Mouse (Mus musculus) neural tube, embryonic 11.5 days (tissue): ENCODE results near the gene Hoxa9. TPM values are rescaled to one million over a fixed set of nuclear protein-coding genes. Genes with fewer than 3 reads are reported as not detected.

Experiments
- ATAC-seq: fragments of 200-750 bp; cut with Nextera tagmentation; 2 replicates; pipeline ENCODE4 v1.8.0; 2017; ENCODE audit warnings: moderate number of reproducible peaks, mild to moderate bottlenecking, moderate TSS enrichment, moderate library complexity; ENCODE audit not compliant: insufficient read depth, low FRiP score, low TSS enrichment
- DNase-seq: peaks from one replicate; pipeline ENCODE4 v3.0.0-alpha.2; 2015; ENCODE audit warnings: low spot score
- H3K27ac ChIP-seq: fragments of 300-500 bp; sonication (generic); 2 replicates; pipeline ENCODE4 v1.5.1; 2014; ENCODE audit warnings: low read depth, mild to moderate bottlenecking, low read length
- H3K27me3 ChIP-seq: fragments of 300-500 bp; sonication (generic); 2 replicates; pipeline ENCODE4 v1.6.1; 2014; ENCODE audit warnings: mild to moderate bottlenecking, low read length, mixed read lengths; ENCODE audit not compliant: control insufficient read depth, insufficient read depth
- H3K36me3 ChIP-seq: fragments of 300-500 bp; sonication (generic); 2 replicates; pipeline ENCODE4 v1.6.1; 2014; ENCODE audit warnings: mild to moderate bottlenecking, low read length, moderate library complexity, mixed read lengths; ENCODE audit not compliant: control insufficient read depth, insufficient read depth
- H3K4me1 ChIP-seq: fragments of 300-500 bp; sonication (generic); 2 replicates; pipeline ENCODE4 v1.6.1; 2014; ENCODE audit warnings: low read length, mixed read lengths; ENCODE audit not compliant: control insufficient read depth, insufficient read depth
- H3K4me2 ChIP-seq: fragments of 300-500 bp; sonication (generic); 2 replicates; pipeline ENCODE4 v1.6.1; 2014; ENCODE audit warnings: low read depth, mild to moderate bottlenecking, moderate library complexity
- H3K4me3 ChIP-seq: fragments of 300-500 bp; sonication (generic); 2 replicates; pipeline ENCODE4 v1.5.1; 2014; ENCODE audit warnings: low read depth, low read length
- H3K9ac ChIP-seq: fragments of 300-500 bp; sonication (generic); 2 replicates; pipeline ENCODE4 v1.6.1; 2014; ENCODE audit warnings: mild to moderate bottlenecking, low read length
- H3K9me3 ChIP-seq: fragments of 300-500 bp; sonication (generic); 2 replicates; pipeline ENCODE4 v1.6.1; 2016; ENCODE audit warnings: low read length; ENCODE audit not compliant: control insufficient read depth
- WGBS: fragments of 180-500 bp; shearing (Covaris S2); extraction: QIAGEN DNeasy Blood & Tissue Kit; methylation state at CpG from one replicate; pipeline ENCODE4 v1.1.7; 2014; 5-methylcytosine and 5-hydroxymethylcytosine counted together
- polyA plus RNA-seq: library from polyadenylated mRNA; unstranded; fragments of >200 nt; fragmentation: Nextera tagmentation; extraction: Ambion mirVana; gene quantifications from 2 replicates; pipeline ENCODE4 v1.2.1, GENCODE M21; 2014

The Hoxa9 gene
- polyA plus RNA-seq, 1 experiment from 2014 or later = 98.8 TPM

- peak overlapping the region; percentile 87 for H3K4me3 ChIP-seq
- H3K9ac ChIP-seq = peak overlapping the region; percentile 99
- H3K36me3 ChIP-seq = no peaks in the 10 kb centered on the region
- peak overlapping the region; percentile 99 for H3K4me2 ChIP-seq
- no peak for DNase-seq
- ATAC-seq = no peak
- peak overlapping the region; percentile 100 for H3K27ac ChIP-seq
- H3K27me3 ChIP-seq = peaks cover 4% of the 10 kb centered on the region; the same call in 1 of the 2 replicates
- 11% methylated on average over 5 of the region's 5 CpGs for WGBS
- no peaks in the 10 kb centered on the region for H3K9me3 ChIP-seq
- H3K4me1 ChIP-seq = peaks cover 25% of the 10 kb centered on the region
Measured at GRCm38 (mm10) chr6:52214271-52214670, 16.6 kb downstream of the Hoxa9 start.

GRCm38 (mm10) chr6:52213119-52213986 lies 17.5 kb downstream of the Hoxa9 start, which contains the start of the genes Hoxa3 and Gm28308:
Gene Hoxa3, minus strand, starts transcription at chr6:52213336.
Gene Gm28308, minus strand, starts transcription at chr6:52213339.
- peak; percentile 68 for DNase-seq
- WGBS = 4% methylated on average over 38 of the region's 38 CpGs
- Histone ChIP-seq H3K36me3 (no peaks in the 10 kb centered on the region), H3K27ac (peak within 1 kb of the TSS; percentile 100), H3K4me3 (peak within 1 kb of the TSS; percentile 87), H3K9ac (peak within 1 kb of the TSS; percentile 99), H3K4me1 (peaks cover 28% of the 10 kb centered on the region), H3K4me2 (peak within 1 kb of the TSS; percentile 99), H3K27me3 (peaks cover 4% of the 10 kb centered on the region; the same call in 1 of the 2 replicates), H3K9me3 (no peaks in the 10 kb centered on the region)
- peak; percentile 49; the same call in 1 of the 2 replicates for ATAC-seq

DNA sequence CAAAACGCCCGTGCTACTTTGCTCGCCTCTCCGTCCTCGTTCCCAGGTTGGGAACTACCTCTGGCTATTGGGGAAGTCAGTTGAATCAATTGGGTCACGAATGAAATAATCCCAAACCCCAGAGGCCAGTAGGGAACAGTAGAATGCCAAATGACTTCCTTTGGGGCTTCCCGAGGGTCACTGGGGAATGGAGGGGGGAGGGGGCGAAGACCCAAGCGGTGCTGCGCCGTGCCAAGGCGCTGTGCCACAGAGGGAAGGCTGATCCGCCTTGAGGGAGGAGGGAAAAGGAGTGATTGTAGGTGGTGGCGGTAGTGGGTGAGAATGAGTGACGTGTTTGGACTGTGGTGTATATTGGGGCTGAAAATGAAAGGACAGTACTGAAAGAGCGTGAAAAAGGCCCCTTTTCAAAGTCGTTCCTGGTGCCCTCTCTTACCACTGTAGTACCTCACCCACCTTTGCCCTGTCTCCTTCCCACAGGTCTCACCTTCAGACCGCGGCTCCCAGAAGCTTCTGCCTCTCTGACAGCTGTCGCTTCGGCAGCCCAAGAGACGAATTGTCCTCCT lies 18.3 kb downstream of the Hoxa9 start:
- peak overlapping the region; percentile 100 for H3K27ac ChIP-seq
- no peaks in the 10 kb centered on the region for H3K36me3 ChIP-seq
- ATAC-seq (no peak), DNase-seq (peak; percentile 48)
- H3K4me3 ChIP-seq = peak overlapping the region; percentile 87
- H3K4me2 ChIP-seq = peak overlapping the region; percentile 99
- peaks cover 4% of the 10 kb centered on the region; the same call in 1 of the 2 replicates for H3K27me3 ChIP-seq
- H3K4me1 ChIP-seq = peaks cover 23% of the 10 kb centered on the region
- no peaks in the 10 kb centered on the region for H3K9me3 ChIP-seq
- H3K9ac ChIP-seq = peak overlapping the region; percentile 99
- WGBS = 2% methylated on average over 22 of the region's 22 CpGs

DNA sequence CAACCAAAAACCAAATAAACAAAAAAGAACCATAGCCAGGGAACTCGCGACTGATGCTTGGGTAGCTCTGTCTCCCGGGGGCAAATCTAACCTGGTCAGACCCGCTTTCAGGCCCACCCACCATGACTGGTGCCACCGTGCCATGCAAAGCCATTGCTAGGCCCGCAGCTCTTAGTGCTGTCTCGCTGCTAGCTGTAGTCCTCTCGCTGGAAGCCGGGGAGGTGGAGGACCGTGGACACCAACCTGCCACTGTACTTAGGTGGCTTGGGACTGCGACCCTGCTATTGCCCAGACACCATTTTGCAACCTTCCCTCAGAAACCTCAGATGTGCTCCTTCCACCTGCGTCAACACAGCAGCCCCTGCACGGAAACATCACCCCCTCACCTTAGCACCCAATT lies 18.9 kb downstream of the Hoxa9 start:
- peak overlapping the region; percentile 99 for H3K9ac ChIP-seq
- peak overlapping the region; percentile 87 for H3K4me3 ChIP-seq
- peak overlapping the region; percentile 99 for H3K4me2 ChIP-seq
- no peak for ATAC-seq
- peaks cover 28% of the 10 kb centered on the region for H3K4me1 ChIP-seq
- H3K27ac ChIP-seq = peak overlapping the region; percentile 100
- DNase-seq = peak; percentile 50
- peaks cover 4% of the 10 kb centered on the region; the same call in 1 of the 2 replicates for H3K27me3 ChIP-seq
- no peaks in the 10 kb centered on the region for H3K36me3 ChIP-seq
- H3K9me3 ChIP-seq = no peaks in the 10 kb centered on the region
- WGBS = under 1% methylated on average over 13 of the region's 13 CpGs

DNA sequence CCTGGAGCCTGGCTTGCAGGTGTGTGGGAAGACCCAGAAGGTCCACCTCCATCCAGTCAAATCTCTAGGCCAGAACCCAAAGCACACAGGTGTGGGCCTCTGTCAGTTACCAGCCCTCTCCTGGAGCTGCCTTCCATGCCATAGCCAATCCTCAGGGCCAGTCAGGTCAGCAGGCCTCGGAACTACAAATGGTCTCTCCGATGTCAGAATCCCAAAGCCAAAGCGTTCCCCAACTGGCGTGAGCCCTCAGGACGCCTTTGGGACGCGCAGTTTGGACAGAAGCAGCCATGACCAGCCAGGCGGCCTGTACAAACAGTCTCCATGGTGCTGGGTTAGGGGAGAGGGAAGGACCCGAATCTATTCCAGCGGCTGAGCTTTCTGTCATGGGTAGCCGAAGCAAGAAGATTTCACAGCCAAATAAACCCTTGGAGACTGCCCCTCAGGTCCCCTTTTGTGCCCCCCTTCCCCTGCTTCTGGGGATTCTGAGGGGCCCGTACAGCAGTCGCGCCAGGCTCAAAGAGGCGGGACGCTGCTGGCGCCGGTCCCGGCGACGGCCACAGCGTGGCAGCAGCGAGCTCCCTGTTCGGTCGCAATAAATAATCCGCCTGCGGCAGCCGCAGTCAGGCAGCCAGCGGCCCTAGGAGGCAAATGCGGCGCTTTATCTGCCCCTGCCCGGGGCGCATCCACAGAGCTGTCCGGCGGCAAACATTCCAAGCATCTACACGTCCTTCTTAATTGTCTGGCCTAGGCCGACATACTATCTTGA lies 19.5 kb downstream of the Hoxa9 start:
- under 1% methylated on average over 37 of the region's 37 CpGs for WGBS
- Histone ChIP-seq H3K4me1 (peaks cover 33% of the 10 kb centered on the region), H3K4me3 (peak overlapping the region; percentile 87), H3K27ac (peak overlapping the region; percentile 100), H3K4me2 (peak overlapping the region; percentile 99), H3K9ac (peak overlapping the region; percentile 99), H3K9me3 (no peaks in the 10 kb centered on the region), H3K27me3 (peaks cover 4% of the 10 kb centered on the region; the same call in 1 of the 2 replicates), H3K36me3 (no peaks in the 10 kb centered on the region; the same call in 1 of the 2 replicates)
- DNase-seq (peak; percentile 91), ATAC-seq (peak; percentile 25)

DNA sequence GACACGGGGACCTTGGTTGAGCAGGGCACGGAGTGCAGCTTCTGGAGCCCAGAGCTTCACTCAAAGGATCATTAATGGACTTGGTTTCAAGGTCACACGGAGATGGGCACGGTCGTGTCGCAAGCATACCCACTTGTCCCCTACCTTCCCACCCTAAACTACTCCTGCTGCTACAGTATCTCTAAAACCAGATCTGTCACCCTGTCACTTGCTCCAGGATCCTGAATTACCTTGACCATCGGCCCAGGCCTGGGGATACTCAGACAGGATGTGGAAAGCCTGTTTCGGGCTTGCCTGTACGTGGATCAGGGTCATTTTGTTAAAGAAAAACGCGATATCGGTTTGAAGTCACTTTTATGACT lies 21.2 kb downstream of the Hoxa9 start:
- Histone ChIP-seq H3K9ac (peak overlapping the region; percentile 99), H3K36me3 (peaks cover 7% of the 10 kb centered on the region), H3K4me3 (peak overlapping the region; percentile 87), H3K27me3 (no peaks in the 10 kb centered on the region), H3K27ac (peak overlapping the region; percentile 100), H3K4me2 (peak overlapping the region; percentile 99), H3K4me1 (peaks cover 43% of the 10 kb centered on the region), H3K9me3 (no peaks in the 10 kb centered on the region)
- DNase-seq (no peak), ATAC-seq (no peak)
- WGBS = 4% methylated on average over 12 of the region's 12 CpGs

- no peaks in the 10 kb centered on the region for H3K9me3 ChIP-seq
- H3K27me3 ChIP-seq = no peaks in the 10 kb centered on the region
- H3K4me1 ChIP-seq = peaks cover 40% of the 10 kb centered on the region
- H3K9ac ChIP-seq = peak overlapping the region; percentile 99
- H3K4me3 ChIP-seq = peak overlapping the region; percentile 87
- peak overlapping the region; percentile 100 for H3K27ac ChIP-seq
- ATAC-seq = no peak
- H3K36me3 ChIP-seq = peaks cover 7% of the 10 kb centered on the region
- H3K4me2 ChIP-seq = peak overlapping the region; percentile 99
- WGBS = 2% methylated on average over 17 of the region's 18 CpGs
- peak; percentile 49 for DNase-seq
Measured at GRCm38 (mm10) chr6:52208868-52209684, 21.8 kb downstream of the Hoxa9 start.
